Comparison of ENCODE assay signal across 15 mouse cellular contexts in genomic region chr4:80895278-80895894, GRCm38 (mm10). TPM values are rescaled to one million over a fixed set of nuclear protein-coding genes. Genes with fewer than 3 reads are reported as not detected.
DNase-seq lines count a peak whose midpoint lies in the region; ATAC-seq and TF ChIP-seq lines count a peak whose summit lies in the region.
"Had no signal": no experiment of that assay in that cellular context is flagged by ENCODE, and none has a peak within 500 bp of the region (broad histone marks: within the 10 kb centered on the region; RNA-seq: fewer than 3 reads in every experiment).

No protein-coding gene starts in this region.

- no peaks in the 10 kb centered on the region for H3K9me3 ChIP-seq in liver, postnatal 0 days (ENCODE audit: low read length)
- H3K9me3 ChIP-seq in liver, embryonic 12.5 days (replicated peaks) = no peaks in the 10 kb centered on the region
- H3K9me3 ChIP-seq in intestine, embryonic 14.5 days (ENCODE audit: control insufficient read depth, low read length) = no peaks in the 10 kb centered on the region
- no peaks in the 10 kb centered on the region for H3K9me3 ChIP-seq in lung, embryonic 16.5 days (ENCODE audit: control insufficient read depth, low read length)
- no peaks in the 10 kb centered on the region for H3K9me3 ChIP-seq in stomach, embryonic 16.5 days (replicated peaks; ENCODE audit: control insufficient read depth, low read length)

- no peak overlapping the region for H3K27ac ChIP-seq in liver, postnatal 0 days (ENCODE audit: low read depth)
- no peak overlapping the region for H3K27ac ChIP-seq in liver, embryonic 12.5 days
- H3K27ac ChIP-seq in intestine, embryonic 14.5 days (ENCODE audit: low read depth) = no peak overlapping the region
- peak overlapping the region; percentile 74 for H3K27ac ChIP-seq in lung, embryonic 16.5 days (ENCODE audit: low read length)
- H3K27ac ChIP-seq in stomach, embryonic 16.5 days (ENCODE audit: low read length) = peak overlapping the region; percentile 82
- H3K27ac ChIP-seq: liver, embryonic 14.5 days had no signal

- no peak for TF ChIP-seq EP300 in liver, postnatal 0 days (IDR thresholded peaks at IDR 0.05; ENCODE audit: low read depth)

- H3K4me1 ChIP-seq in liver, postnatal 0 days (ENCODE audit: insufficient read depth) = peaks cover 6% of the 10 kb centered on the region; the same call in 1 of the 2 replicates
- H3K4me1 ChIP-seq in liver, embryonic 12.5 days = 0 out of 2 replicates have a peak, but pooled peaks cover 3% of the 10 kb centered on the region
- H3K4me1 ChIP-seq in intestine, embryonic 14.5 days (replicated peaks; ENCODE audit: control insufficient read depth, insufficient read depth, low read length) = 0 out of 2 replicates have a peak, but pooled peaks cover 2% of the 10 kb centered on the region
- peaks cover 24% of the 10 kb centered on the region for H3K4me1 ChIP-seq in lung, embryonic 16.5 days (replicated peaks; ENCODE audit: control insufficient read depth, insufficient read depth, low read length)
- peaks cover 10% of the 10 kb centered on the region; the same call in 1 of the 2 replicates for H3K4me1 ChIP-seq in stomach, embryonic 16.5 days (ENCODE audit: control insufficient read depth, insufficient read depth, low read length)

- no peak overlapping the region for H3K9ac ChIP-seq in liver, postnatal 0 days (replicated peaks)
- no peak overlapping the region for H3K9ac ChIP-seq in liver, embryonic 12.5 days
- no peak overlapping the region for H3K9ac ChIP-seq in intestine, embryonic 14.5 days (ENCODE audit: low read length)
- H3K9ac ChIP-seq in lung, embryonic 16.5 days (ENCODE audit: low read length) = no peak overlapping the region
- no peak overlapping the region for H3K9ac ChIP-seq in stomach, embryonic 16.5 days (ENCODE audit: low read length)
- H3K9ac ChIP-seq: forebrain, postnatal 0 days; liver, embryonic 14.5 days had no signal

- peak; percentile 55; the same call in 1 of the 2 replicates for ATAC-seq in liver, postnatal 0 days
- no peak for ATAC-seq in liver, embryonic 12.5 days
- ATAC-seq in intestine, embryonic 14.5 days (replicated peaks; ENCODE audit: low FRiP score, low TSS enrichment, low read depth) = 0 out of 2 replicates have a peak, but pooled peaks have one; percentile 36
- ATAC-seq in lung, embryonic 16.5 days (ENCODE audit: low read depth) = peak; percentile 93
- peak; percentile 85; the same call in 1 of the 2 replicates for ATAC-seq in stomach, embryonic 16.5 days (ENCODE audit: insufficient read depth, low FRiP score)
- ATAC-seq in erythroid progenitor cell, adult 5-6 weeks (replicated peaks; ENCODE audit: low FRiP score, poor library complexity, severe bottlenecking) = no peak
- ATAC-seq: forebrain, postnatal 0 days had no signal

- H3K27me3 ChIP-seq in liver, postnatal 0 days (ENCODE audit: insufficient read depth, low read length) = no peaks in the 10 kb centered on the region
- H3K27me3 ChIP-seq in liver, embryonic 12.5 days (replicated peaks) = no peaks in the 10 kb centered on the region
- no peaks in the 10 kb centered on the region for H3K27me3 ChIP-seq in intestine, embryonic 14.5 days (replicated peaks; ENCODE audit: control insufficient read depth, insufficient read depth, low read length)
- no peaks in the 10 kb centered on the region for H3K27me3 ChIP-seq in lung, embryonic 16.5 days (ENCODE audit: control insufficient read depth, insufficient read depth, low read depth, low read length)
- no peaks in the 10 kb centered on the region for H3K27me3 ChIP-seq in stomach, embryonic 16.5 days (ENCODE audit: control insufficient read depth, insufficient read depth, low read length)

- DNase-seq in liver, postnatal 0 days = no peak
- no peak for DNase-seq in intestine, embryonic 14.5 days (ENCODE audit: low spot score)
- DNase-seq in neural tube, embryonic 10.5 days (ENCODE audit: extremely low spot score, low spot score) = no peak
- DNase-seq in right cerebral cortex, postnatal 10 days (ENCODE audit: low spot score in 2 of 2) = no peak
- DNase-seq: adrenal gland, postnatal 25 days; cerebellum, adult 9-11 months; forebrain, postnatal 0 days; heart, adult 18-20 months had no signal

- WGBS in liver, postnatal 0 days (ENCODE audit: insufficient replicate concordance) = 62% methylated on average over 4 of the region's 4 CpGs
- 57% methylated on average over 4 of the region's 4 CpGs for WGBS in liver, embryonic 12.5 days (ENCODE audit: insufficient replicate concordance)
- WGBS in intestine, embryonic 14.5 days = 63% methylated on average over 4 of the region's 4 CpGs
- 45% methylated on average over 4 of the region's 4 CpGs for WGBS in lung, embryonic 16.5 days
- 36% methylated on average over 4 of the region's 4 CpGs for WGBS in stomach, embryonic 16.5 days

- no peaks in the 10 kb centered on the region for H3K36me3 ChIP-seq in liver, postnatal 0 days (replicated peaks; ENCODE audit: insufficient read depth, low read length)
- no peaks in the 10 kb centered on the region for H3K36me3 ChIP-seq in liver, embryonic 12.5 days
- no peaks in the 10 kb centered on the region for H3K36me3 ChIP-seq in intestine, embryonic 14.5 days (ENCODE audit: control insufficient read depth, insufficient read depth, low read length)
- no peaks in the 10 kb centered on the region for H3K36me3 ChIP-seq in lung, embryonic 16.5 days (ENCODE audit: control insufficient read depth, insufficient read depth, low read length)
- H3K36me3 ChIP-seq in stomach, embryonic 16.5 days (ENCODE audit: control insufficient read depth, insufficient read depth, low read length) = no peaks in the 10 kb centered on the region

- H3K4me3 ChIP-seq in liver, postnatal 0 days (ENCODE audit: low read depth, low read length) = no peak overlapping the region
- H3K4me3 ChIP-seq in liver, embryonic 12.5 days = no peak overlapping the region
- H3K4me3 ChIP-seq in intestine, embryonic 14.5 days (ENCODE audit: low read depth, low read length) = no peak overlapping the region
- no peak overlapping the region for H3K4me3 ChIP-seq in lung, embryonic 16.5 days (ENCODE audit: low read length)
- no peak overlapping the region for H3K4me3 ChIP-seq in stomach, embryonic 16.5 days (replicated peaks; ENCODE audit: low read length)

- no peak for TF ChIP-seq CTCF in liver, postnatal 0 days (IDR thresholded peaks at IDR 0.05; ENCODE audit: low read depth)

- no peak overlapping the region for H3K4me2 ChIP-seq in liver, postnatal 0 days (ENCODE audit: low read depth, low read length)
- H3K4me2 ChIP-seq in liver, embryonic 12.5 days = no peak overlapping the region
- no peak overlapping the region for H3K4me2 ChIP-seq in intestine, embryonic 14.5 days (ENCODE audit: low read length)
- H3K4me2 ChIP-seq in lung, embryonic 16.5 days (ENCODE audit: low read depth, low read length) = no peak overlapping the region; the same call in 1 of the 2 replicates
- H3K4me2 ChIP-seq in stomach, embryonic 16.5 days (ENCODE audit: low read depth, low read length) = no peak overlapping the region

RNA-seq across cellular contexts. Expression of gene Lurap1l, which starts 15.1 kb away (rescaled TPM):
- polyA plus RNA-seq in liver, postnatal 0 days (2015; fragmentation: Nextera tagmentation; extraction: Ambion mirVana) = 14.2 and 19.7 TPM in 2 replicates
- polyA plus RNA-seq in liver, embryonic 12.5 days (2016; fragmentation: Nextera tagmentation; extraction: Ambion mirVana) = 3.5 and 3.7 TPM in 2 replicates
- polyA plus RNA-seq in intestine, embryonic 14.5 days (2014; fragmentation: Nextera tagmentation; extraction: Ambion mirVana) = 13.7 and 15.5 TPM in 2 replicates
- polyA plus RNA-seq in lung, embryonic 16.5 days (2015; fragmentation: Nextera tagmentation; extraction: Ambion mirVana) = 22.0 and 23.9 TPM in 2 replicates
- polyA plus RNA-seq in stomach, embryonic 16.5 days (2015; fragmentation: Nextera tagmentation; extraction: Ambion mirVana) = 27.1 and 27.7 TPM in 2 replicates
- total RNA-seq in erythroid progenitor cell, adult 5-6 weeks (2015; ENCODE audit: low replicate concordance) = not detected in 2 replicates
- not detected in 2 replicates for total RNA-seq in erythroid progenitor cell, adult 5-6 weeks (2017; ENCODE audit: low replicate concordance)
- total RNA-seq: hematopoietic stem cell, adult 5-6 weeks; monocyte, adult 5-6 weeks had no signal

Comparison
In these comparisons a context has a peak if more than half of its experiments do, and no peak if none do; other contexts are left out.
1. ATAC-seq: peak in liver, postnatal 0 days (single experiment), intestine, embryonic 14.5 days (single experiment), lung, embryonic 16.5 days (single experiment) and stomach, embryonic 16.5 days (single experiment); none in liver, embryonic 12.5 days (single experiment) and erythroid progenitor cell, adult 5-6 weeks (single experiment).
2. H3K27ac ChIP-seq: peak in lung, embryonic 16.5 days (single experiment) and stomach, embryonic 16.5 days (single experiment); none in liver, postnatal 0 days (single experiment), liver, embryonic 12.5 days (single experiment) and intestine, embryonic 14.5 days (single experiment).